Mouse (Mus musculus) heart, adult 8-10 months (tissue): Measurements from ENCODE around the gene Cacng4. TPM values are rescaled to one million over a fixed set of nuclear protein-coding genes. Genes with fewer than 3 reads are reported as not detected.

Source experiments
- DNase-seq: peaks from one replicate; pipeline ENCODE4 v3.0.0; 2022; ENCODE audit warnings: low spot score
- total RNA-seq, 4 experiments: library from RNA; stranded (reverse); gene quantifications; 2 replicates each; pipeline ENCODE4 v1.2.4; 2022

Gene Cacng4
- total RNA-seq, 4 experiments from 2014 or later: not detected

DNA sequence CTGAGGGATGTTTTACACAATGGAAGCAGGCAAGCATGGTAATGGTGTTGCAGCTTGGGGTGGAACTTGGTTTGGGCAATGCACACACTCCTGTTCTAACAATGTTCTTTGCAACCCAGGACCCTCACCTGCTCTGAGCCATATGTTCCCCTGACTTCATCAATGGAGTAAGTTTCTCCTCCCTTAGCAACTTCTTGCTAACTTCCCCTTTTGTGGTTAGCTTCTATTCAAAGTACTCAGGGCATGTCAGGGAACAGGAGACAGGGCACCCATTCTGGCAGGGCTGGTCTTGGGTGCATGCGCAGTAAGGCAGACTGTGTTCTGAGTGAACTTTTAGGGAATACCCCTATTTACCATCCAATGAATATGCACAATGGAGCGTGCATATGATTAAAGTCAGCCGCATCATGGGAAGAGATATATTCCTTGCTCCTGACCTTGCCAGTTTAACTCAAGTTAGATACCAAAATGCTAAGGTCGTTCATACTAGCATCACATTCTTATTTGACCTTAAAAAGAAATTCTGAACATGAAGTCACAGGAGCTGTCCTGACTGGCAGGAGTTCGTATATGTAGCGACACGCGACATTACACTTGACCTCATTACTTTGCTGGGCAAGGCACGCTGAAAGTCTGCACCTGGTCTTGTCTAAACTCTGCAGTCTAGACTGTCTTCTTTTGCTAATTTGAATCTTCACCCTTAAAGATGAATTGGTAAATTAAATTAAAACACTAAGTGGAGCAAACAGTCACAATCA, 73.9 kb downstream of the Cacng4 start:
- DNase-seq: no peak

DNA sequence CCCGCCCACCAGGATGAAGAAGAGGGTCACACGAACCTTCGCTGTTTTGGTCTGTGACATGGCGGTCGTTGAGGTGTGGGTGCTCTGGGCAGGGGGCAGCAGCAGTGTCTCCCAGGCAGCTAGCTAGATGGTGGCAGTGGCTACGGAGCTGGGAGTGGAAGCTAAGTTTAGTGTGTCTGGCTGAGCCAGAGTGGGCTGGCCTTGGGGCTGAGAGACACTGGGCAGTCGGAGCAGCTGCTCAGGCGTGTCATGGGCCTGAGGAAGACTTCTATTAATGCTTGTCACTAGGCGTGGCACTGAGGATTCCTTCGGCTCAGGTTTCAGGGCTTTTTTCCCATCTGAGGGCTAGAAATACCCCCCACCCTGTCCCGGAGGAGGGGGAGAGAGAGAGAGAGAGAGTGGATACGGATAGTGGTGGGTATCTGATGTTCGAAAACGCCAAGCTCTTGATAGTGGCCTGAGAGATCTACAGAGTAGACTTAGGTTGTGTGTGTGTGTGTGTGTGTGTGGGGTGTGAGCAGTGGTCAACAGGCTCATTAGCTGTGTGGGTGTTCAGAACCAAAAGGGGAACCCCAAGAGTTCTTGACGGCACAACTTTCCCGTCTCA, 77.9 kb downstream of the Cacng4 start, which contains the start of gene Cacng1:
Gene Cacng1 (minus strand): TSS at position 191 of the 607 bp plus-strand sequence.
- no peak for DNase-seq

DNA sequence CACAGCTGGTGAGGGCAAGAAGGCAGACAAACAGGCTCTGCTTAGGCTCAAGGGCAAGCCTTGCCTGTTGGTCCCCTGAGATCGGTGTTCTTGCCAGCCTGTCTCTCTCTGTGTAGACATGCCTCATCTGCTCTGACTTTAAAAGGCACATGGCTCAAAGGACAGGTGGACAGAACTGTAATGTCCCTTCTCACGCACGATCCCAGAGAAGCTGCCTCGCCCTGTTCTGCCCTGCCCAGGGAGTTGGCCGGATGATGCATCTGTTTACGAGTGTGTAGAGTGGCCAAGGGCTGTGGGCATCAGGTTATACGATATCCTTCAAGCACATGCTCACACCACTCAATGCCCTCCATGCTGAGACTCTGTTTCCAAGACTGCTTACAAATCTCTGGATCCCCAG, 80.0 kb downstream of the Cacng4 start:
- DNase-seq: no peak

DNA sequence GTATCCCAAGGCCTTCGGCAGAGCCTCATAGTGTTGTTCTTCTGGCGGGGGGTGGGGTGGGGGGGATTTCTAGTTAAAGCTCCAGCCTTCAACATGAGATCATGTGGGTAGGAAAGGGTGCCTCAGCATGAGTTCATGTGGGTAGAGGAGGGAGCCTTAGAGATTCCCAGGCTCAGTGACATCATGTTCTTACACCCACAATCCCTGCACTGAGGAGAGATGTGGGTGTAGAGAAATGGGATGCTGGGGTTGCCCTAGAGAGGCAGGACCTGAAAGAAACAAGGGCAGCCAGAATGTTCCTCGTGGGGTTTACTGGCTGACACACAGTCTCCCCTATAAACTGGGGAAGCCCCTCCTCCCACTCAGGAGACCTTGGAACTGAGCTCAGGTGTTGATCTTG, 84.0 kb downstream of the Cacng4 start:
- DNase-seq: no peak

DNA sequence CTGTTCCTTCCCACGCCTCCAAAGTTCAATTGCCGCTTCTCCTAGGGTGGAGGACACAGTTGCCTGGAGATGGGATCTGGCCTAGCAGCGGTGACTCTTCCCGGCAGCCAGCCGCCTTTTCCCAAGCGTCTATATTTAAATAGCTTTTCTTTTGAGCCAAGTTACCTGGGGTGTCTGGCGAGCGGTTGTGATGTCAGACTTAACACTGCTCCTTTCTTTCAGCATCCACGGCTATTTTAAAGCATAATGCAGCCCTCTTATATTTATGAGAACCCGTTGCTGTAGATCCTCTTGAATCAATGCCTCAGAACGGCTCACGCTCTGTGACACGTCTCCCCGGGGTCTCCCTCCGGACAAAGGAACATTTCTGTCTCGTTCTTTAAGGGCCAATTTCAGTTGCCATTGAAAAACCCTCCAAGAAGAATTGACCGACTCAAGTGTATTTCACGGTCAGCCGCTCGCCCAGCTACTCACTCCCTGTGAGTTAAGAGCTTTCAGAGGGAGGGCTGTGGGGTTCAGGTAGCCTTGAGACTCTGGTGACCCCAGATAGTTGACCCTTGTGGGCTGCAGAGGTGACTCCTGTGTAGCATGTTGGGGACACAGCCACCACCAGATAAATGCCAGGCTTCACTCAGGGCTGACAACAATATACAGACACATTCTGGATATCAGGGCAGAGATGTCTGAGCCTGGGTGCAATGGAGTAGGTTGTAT, 86.3 kb downstream of the Cacng4 start:
- DNase-seq: no peak

DNA sequence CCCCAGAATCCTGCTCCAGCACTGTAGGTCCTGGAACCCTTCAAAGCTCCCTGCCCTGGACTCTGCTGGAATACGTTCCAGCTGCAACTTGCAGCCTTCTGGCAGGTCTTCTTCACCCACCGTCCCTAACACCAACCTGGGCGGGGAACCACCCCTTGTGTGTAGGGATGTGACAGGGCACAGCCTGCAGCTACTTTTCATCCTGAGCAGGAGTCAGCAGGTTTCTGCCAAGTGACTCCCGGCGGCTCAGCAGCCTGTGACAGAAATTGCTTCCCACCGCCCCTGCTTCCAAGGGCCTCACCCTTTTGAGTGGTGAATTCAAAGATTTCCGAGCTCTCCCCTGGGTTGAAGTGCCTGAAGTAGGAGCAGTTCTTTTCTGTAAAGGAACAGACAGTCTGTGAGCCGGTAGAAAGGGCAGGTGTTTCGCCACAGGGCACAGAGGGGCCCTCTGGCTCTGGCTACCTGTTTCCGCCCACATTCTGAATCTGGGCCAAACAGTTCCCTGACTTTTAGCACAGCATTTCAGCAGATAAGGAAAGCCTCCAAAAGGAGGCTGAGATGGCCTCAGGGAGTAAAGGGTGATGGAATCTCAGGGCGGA, 88.8 kb downstream of the Cacng4 start:
- DNase-seq: no peak

DNA sequence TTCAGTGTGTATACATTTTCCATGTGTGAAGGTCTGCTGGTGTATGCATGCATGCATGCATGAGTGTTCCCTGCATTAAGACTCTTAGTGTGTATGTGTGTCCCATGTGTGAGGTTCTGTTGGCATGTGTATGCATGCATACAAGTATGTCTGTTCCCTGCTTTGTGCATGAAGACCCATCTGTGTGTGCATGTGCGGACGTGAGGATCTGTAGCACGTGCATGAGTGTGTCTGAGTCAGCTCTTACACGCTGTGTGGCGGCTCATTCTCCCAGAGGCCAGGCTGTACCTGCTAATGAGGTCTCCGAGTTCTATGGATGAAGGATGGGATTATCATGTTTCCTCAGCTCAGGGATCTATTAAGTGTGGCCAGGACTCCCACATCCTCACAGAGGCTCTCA, 89.3 kb downstream of the Cacng4 start:
- no peak for DNase-seq

DNA sequence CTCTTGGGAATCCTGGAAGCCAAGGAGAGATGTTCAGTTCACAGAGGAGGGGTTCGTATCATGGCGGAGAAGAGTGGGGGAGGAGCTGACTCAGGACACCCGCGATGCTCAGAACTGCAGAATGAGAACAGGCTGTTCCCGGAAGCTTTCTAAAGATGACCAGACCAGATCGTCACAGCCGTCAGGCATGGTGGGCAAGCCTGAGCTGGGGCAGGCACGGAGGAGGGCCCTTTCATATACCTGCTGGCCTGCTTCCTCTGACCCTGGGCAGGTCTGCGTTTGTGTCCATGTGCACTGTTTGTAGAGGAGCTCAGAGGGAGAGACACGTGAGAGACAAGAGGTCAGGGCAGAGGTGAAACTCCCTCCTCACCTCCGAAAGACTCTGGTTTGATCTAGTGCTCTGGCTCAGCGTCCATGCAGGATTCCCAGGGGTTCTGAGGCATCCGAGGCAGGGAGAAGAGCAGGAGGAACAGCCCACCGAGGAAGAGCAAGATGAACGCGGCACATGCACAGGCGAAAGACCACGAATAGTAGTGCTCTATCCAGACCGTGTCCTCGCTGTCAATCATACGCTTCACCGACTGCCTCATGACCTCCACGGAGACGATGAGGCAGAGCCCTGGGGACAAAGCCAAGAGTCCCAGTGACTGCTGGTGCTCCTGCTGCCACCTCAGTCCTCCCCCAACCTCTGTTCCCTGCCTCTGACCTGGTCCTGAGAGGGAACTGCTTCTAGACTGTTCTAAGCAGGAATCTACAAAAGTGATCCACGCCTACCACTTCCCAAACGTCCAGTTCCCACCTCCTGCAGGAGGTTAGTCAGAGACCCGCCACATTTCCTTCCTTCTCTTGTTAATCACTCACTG, 90.9 kb downstream of the Cacng4 start:
- peak; percentile 26 for DNase-seq

DNA sequence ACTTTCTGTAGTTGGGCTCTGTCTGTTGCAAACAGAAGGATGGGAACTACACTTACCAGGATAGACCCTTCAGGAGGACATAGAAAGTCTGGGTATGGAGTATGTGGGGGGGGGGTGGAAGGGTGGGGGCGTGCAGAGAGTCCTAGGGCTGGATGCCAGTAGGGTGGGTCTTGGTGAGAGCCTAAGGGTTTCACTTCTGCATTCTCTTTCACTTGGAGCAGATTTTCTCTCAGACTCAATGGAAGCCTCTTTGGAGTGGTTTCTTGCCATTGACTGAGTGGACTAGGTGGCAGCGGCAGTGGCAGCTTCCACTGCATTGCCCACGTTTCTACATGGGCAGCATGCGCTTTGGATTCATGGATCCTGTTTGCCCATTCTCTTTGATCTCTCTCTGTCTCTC, 94.4 kb downstream of the Cacng4 start:
- no peak for DNase-seq

DNA sequence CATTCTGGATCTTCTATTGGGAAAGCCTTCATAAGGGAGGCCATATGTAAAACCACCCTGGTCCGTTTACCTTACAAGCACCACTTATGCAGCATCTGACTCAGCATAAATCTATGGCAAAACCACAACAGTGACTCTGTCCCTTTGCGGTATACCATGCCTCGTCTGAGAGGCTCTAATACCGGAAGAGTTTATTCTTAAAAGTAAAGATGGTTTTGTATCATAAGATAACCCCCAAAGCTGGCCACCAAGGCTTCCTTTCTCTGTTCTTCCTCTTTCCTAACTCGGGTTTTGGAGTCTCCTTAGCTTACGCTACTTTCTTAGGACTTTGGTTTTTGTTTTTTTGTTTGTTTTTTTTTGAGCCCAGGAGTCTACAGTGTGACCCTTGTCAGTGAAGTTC, 101.0 kb downstream of the Cacng4 start:
- DNase-seq: no peak

DNA sequence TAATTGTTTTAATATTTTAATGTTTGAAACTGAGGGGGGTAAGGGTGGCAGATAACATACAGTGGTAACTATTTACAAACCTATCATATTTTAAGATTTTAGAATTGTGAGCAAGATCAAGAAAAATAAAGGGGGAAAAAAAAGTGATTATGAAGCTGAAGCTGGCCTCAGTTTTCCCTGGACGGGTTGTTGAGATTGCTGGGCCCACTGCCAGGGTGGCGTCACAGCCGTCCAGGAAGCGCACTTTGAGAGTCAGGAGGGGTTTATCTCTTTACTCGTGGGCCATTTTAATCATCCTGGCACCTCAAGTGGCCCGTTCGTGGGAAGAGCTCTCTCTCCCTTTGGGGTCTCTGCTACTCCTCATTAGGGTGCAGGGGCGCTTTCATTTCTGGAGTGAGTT, 102.8 kb downstream of the Cacng4 start:
- no peak for DNase-seq

DNA sequence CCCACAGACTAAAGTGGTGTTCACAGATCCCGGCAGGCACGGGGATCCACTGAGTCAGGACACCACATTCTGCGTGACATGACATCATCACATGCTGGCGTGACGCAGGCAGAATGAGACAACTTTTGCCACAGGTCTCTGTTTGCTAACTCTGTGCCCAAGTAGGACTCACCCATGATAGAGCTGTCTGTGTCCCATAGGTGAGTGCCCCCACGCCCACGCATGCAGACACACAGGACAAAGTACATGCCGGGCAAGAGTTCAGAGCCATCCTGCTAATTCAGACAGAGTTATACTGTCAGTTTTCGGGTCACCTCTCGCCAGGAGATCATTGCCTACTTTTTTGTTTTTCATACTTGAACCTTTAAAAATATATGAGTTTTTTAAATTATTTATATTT, 105.9 kb downstream of the Cacng4 start:
- DNase-seq: no peak

DNA sequence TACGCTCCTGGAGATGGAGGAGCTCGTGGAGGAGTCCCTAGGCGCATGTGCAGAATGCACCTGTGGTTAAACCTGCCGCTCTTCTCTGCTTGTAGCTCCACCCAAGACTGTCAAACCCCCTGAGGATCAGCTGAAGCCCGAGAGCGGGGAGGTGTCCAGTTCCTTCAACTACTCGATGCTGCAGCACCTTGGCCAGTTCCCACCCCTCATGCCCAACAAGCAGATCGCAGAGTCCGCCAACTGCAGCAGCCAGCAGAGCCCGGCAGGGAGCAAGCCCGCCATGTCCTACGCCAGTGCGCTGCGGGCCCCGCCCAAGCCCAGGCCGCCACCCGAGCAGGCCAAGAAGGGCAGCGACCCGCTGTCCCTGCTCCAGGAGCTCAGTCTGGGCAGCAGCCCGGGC, 108.1 kb downstream of the Cacng4 start:
- no peak for DNase-seq

DNA sequence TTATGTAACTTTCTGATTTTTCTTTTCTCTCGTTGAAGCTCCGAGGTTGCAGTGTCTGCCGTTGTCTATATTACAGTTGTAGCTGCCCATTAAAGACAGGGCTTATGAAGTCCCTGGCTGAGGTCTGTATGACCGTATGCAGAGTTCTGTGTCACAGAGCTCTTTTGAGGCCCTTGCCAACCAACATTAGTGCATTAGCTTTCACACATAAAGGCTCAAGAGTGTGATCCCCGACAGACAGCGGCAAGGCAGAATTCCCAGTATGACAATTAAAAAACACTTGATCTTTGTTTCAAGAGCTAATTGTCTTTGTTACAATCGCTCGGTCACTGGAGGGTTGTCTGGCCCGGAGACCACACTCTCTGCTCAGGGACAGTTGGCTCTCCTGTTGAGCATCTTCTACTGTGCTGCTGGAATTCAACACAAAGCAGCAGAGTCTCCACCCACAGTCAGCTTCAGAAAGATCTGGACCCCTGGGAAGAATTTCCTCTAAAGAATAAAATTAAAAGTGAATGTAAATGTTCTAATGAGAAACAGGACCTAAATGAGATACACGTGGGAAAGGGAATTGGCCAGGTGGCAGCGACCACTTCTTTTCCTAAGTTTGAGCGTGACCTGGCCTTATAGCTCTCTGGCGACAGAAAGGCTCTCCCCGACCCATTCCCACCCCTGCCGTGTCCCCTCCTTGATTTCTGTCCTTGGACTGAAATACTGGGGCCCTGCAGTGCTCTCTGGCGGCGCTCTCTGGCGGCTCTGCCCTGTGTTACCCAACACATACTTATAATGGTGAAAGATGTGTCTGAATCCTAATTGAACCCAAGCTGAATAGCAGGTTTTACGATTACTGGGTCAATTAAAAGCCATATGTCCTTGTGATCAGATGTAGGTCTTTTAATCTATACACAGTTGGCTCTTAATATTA, 110.6 kb downstream of the Cacng4 start:
- no peak for DNase-seq

DNA sequence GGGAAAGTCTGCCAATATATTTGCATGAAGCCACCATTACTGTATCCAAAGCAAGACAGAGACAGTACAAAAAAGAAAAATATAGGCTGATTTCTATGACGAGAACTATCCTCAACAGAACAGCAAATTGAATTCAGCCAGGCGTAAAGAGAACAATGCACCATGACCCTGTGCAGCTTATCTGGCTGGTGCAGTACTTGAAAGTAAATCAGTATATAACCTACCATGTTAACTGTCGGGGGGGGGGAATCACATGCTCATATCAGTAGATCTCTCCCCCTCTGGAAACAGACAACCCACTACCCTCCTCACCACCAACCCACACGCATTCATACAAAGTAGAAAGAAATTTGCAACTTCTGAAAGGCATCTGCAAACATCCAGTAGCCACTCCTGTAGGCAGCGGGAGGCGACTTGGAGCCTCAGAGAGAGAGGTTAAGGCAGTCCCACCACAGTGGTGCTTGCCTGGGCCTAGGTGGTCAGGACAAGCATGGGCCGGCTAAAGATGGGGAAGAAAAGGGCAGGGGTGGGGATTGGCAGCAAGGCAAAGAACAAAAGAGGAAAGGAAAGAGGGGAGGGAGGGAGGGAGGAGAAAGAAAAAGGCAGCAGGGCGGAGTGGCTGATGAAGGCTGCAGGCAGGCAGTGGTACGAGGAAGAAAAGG, 111.5 kb downstream of the Cacng4 start:
- DNase-seq: no peak

Other genes starting within 250 kb of the Cacng4 start
- 10 to 100 TPM; 25.1 to 29.3 (median 26.2) TPM for gene Helz, start 246.6 kb downstream of the Cacng4 start, total RNA-seq
- gene Cacng1, start 78.0 kb downstream of the Cacng4 start, total RNA-seq: under 1 TPM in 1 of 4 experiments, not detected in 3; 0.31 TPM
- not detected for gene Cacng5, start 120.5 kb upstream of the Cacng4 start, total RNA-seq